Mouse (Mus musculus): Measurements from ENCODE around the gene Lrrc8b.

Lrrc8b gene

DNA sequence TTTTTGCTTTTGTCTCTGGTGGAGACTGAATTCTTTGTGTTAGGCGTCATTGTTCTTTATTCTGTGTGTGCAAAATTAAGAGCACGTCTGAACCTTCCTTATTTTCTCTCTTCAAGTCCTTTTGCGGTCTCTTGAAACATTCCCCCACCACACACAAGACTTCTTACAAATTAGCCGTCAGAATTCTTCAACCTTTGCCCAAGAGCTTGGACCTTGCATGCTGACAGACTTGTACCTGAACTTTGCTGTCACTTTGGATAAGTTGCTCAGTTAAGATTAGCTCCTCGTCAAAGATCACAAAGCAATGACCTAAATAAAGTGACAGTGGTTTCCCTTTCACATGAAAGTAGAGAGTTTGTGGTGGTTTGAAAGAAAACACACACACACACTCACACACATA lies 3.3 kb downstream of the Lrrc8b start:
- no peak for DNase-seq (ENCODE audit: low read depth, low spot score)

DNA sequence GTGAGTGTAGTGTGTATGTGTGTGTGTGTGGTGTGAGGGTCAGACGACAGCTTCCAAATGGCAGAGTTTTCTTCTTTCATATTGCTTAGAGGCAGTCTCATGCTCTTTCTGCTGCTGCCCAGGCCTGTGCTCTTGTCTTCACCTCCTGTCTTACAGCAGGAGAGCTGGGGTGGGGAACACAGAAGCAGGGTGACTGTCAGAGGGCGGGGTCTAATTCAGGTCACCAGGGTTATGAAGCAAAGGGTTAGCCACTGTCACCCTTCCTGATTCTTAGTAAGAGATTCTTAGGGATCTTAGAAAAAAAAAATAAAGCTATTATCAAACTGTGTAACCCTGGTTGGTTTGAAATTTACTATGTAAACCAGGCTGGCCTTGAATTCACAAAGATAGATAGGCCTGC lies 10.0 kb downstream of the Lrrc8b start:
- no peak for DNase-seq (ENCODE audit: low read depth, low spot score)

DNA sequence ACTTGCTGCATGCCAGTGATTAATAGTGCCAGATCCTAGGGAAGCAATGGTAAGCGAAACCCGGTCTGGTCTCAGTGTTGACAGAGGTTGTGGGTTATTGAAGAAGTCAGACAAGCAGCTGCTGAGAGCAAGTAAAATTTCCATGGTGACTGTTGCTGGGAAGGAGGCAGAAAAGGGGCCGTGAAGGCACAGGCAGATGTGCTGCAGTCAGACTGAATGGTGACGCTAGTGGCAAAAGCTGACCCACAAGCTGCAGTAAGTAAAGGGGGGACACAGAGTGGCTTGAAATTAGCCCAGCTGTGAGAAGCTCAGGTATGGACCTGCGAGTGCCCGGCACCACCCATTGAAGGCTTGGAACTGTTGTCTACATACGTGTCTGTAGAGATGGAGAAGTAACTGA lies 11.8 kb downstream of the Lrrc8b start:
- no peak for DNase-seq (ENCODE audit: low read depth, low spot score)

- DNase-seq (ENCODE audit: low read depth, low spot score), result no peak
Measured at GRCm38 (mm10) chr5:105428265-105428974, 12.8 kb downstream of the Lrrc8b start.

- no peak for DNase-seq (ENCODE audit: low read depth, low spot score)
Measured at GRCm38 (mm10) chr5:105430148-105430547, 14.6 kb downstream of the Lrrc8b start.

DNA sequence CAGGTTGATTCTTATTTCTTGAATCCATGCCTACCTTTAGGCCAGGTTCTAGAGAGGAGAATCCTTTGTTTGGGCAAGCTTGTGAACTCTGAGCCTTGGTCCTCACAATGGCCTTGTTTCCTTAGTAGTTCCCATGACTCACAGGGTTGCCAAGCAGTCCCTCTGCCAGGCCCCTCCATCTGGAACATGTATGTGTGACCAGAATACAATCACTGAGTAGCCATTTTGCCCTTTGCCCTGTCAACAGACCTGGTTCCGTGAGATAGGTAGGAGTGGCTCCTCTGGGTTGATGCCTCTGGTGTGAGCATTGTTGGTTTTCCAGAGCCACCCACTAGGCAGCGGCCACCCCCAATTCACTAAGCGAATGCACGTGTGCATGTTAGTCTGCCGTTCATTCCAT lies 24.0 kb downstream of the Lrrc8b start:
- DNase-seq (ENCODE audit: low read depth, low spot score), result no peak

DNA sequence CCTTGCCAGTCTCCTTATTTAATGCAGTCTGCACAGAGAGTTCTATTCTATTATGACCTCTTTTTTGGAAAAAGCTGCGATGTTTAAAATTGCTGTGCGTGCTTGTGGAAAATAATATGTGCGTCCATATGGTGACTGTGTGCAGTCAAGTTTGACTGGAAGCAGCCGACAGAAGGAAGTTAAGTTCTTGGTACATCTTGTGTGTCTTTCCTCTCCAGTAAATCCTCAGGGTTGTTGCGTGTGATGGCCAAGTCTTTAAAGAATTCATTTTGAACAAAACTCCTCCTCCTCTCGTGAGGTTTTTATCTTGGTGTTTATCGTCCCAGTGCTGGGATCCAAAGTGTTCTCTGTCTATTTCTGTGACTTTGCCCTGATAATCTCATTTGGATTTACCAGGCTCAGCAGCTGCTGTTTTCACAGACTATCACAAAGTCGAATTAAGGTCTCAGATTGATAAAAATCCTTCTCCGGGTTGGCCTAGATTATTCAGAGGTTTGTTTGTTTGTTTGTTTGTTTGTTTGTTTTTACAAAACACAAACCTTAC lies 25.5 kb downstream of the Lrrc8b start:
- no peak for DNase-seq (ENCODE audit: low read depth, low spot score)

DNA sequence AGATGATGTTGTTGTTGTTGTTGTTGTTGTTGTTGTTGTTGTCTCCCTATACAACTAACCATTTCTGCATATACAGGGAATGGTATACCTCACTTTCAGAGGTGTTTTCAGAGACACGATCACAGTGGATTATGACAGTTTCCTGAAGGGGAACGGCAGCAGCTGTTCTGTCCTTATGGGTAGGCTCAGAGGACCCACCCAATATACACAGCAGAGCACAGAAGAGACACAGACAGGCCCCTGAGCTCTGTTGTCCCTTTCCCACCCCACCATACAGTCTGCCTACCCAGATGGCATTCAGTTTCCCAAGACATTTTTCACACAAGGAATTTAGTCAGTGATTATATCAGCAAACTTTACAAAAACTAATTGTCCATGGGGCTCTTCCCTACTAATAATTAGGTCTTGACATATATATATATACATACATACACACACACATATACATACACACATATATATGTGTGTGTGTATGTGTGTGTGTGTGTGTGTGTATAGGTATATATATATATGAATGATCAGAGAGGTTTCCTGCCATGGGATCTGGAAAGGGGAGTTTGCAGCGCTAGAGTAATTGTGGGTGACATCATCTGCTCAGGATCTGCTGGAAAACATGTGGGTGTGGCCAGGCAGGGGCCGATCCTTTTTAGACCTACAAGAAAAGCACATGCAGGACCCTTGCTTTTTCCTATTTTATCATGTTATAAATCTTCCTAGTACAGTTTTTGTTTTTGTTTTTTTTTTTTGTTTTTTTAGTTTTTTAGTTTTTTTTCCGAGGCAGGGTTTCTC lies 26.8 kb downstream of the Lrrc8b start:
- DNase-seq (ENCODE audit: low read depth, low spot score), result no peak

- peak; percentile 43 for DNase-seq (ENCODE audit: low read depth, low spot score)
Measured at GRCm38 (mm10) chr5:105443057-105443815, 27.7 kb downstream of the Lrrc8b start.

DNA sequence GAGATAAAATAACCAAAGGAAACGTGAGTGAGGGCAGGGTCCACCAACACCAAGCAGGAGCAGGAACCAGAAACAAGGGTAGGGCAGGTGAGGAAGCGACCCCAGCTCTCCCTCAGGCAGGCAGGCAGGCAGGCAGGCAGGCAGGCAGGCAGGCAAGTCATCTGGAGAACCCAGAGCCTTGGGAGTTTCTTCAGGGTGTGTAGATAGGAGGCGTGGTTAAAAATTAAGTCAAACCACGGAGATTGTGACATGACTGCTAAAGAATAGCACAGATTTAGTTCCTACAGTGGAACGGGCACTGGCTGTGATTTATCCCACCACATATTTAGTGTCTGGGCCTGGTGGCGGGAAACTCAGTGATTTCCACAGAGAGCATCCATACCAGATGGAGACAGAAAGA lies 30.1 kb downstream of the Lrrc8b start:
- no peak for DNase-seq (ENCODE audit: low read depth, low spot score)

DNA sequence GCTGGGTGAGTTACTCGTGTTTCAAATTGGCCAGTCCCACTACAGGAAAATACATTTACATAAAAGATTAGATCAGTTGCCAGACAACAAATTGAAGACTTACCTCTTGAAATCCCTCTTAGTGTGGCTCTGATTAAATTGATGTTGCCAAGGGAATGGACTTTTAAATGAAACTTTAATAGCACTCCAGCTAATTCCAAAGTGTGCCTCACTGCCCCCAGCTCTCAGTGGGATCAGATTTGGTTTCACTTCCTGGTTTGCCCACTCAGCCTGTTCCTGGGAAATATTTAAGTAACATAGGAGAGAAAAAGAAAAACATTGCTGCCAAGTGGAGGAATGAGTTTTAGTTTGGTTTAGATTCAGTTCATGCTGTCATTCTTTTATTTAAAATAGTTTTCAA lies 38.5 kb downstream of the Lrrc8b start:
- no peak for DNase-seq (ENCODE audit: low read depth, low spot score)

- DNase-seq (ENCODE audit: low read depth, low spot score), result no peak
Measured at GRCm38 (mm10) chr5:105459077-105459476, 43.5 kb downstream of the Lrrc8b start.

GRCm38 (mm10) chr5:105460551-105460950 lies 45.0 kb downstream of the Lrrc8b start:
- DNase-seq (ENCODE audit: low read depth, low spot score), result no peak

DNA sequence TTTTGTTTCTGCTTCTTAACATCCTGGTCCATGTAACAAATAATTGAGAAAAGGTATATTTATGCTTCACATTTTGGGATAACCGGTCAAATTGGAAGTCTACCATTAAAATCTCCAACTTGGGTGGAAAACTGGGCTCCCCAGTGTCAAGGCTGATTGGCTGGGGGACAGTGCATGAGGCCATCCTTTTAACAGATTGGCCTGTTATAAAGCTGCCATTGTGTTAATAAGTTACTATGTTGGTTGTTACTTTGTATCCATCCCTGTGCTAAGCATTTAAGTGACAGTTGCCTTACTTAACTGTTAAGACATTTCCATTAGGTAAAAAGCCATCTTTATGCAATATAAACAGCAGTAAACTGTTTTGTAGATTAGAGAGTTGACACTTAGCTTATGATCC lies 45.5 kb downstream of the Lrrc8b start:
- DNase-seq (ENCODE audit: low read depth, low spot score), result no peak

- DNase-seq (ENCODE audit: low read depth, low spot score), result no peak
Measured at GRCm38 (mm10) chr5:105464671-105465070, 49.1 kb downstream of the Lrrc8b start.

DNA sequence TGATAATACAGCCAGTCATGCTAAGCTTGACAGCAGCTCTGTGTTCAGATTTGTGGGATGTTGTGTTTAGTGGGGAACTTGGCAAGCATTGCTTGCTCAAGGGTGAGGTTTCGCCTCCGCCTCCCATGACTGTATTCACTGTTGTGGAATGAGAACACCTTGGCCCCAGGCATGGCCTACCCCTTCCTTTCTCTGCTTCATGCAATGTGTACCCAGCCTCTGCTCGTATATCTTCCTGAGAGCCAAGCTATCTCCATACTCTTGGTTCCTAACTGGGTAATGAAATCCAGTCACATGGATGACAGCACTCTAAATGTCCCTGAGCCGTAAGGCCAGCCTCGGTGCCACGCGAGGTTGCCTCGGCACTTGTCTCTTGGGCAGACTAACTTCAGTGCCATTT lies 50.0 kb downstream of the Lrrc8b start:
- no peak for DNase-seq (ENCODE audit: low read depth, low spot score)

- DNase-seq (ENCODE audit: low read depth, low spot score), result no peak
Measured at GRCm38 (mm10) chr5:105466471-105466902, 50.9 kb downstream of the Lrrc8b start.

- DNase-seq (ENCODE audit: low read depth, low spot score), result no peak
Measured at GRCm38 (mm10) chr5:105467271-105467670, 51.7 kb downstream of the Lrrc8b start.

GRCm38 (mm10) chr5:105472983-105473705 lies 57.6 kb downstream of the Lrrc8b start:
- DNase-seq (ENCODE audit: low read depth, low spot score), result no peak

- no peak for DNase-seq (ENCODE audit: low read depth, low spot score)
Measured at GRCm38 (mm10) chr5:105477527-105477926, 62.0 kb downstream of the Lrrc8b start.

GRCm38 (mm10) chr5:105479673-105480072 lies 64.1 kb downstream of the Lrrc8b start:
- DNase-seq (ENCODE audit: low read depth, low spot score), result no peak
